Mouse (Mus musculus) myocyte (in vitro differentiated cells): ENCODE measurements at regions not wholly inside any gene's neighbourhood (a gene's known extent, or its start where the extent isn't known, plus 50 kb on each side); places are given as distances from the start of the nearest gene placed in this dataset.

Source experiments
- MAX ChIP-seq: IDR thresholded peaks from one replicate; pipeline ENCODE4 v1.6.1; 2011; ENCODE audit warnings: low read depth, mild to moderate bottlenecking, control low read depth
- MYOD1 ChIP-seq, 3 experiments: IDR thresholded peaks; one replicate each; pipeline ENCODE4 v1.6.1; 2011; ENCODE audit warnings: control low read depth in 2 of 3, low read depth in 2 of 3, mild to moderate bottlenecking in 2 of 3, moderate library complexity in 1 of 3; ENCODE audit not compliant: insufficient read length in 2 of 3, control insufficient read depth in 1 of 3
- MYOG ChIP-seq, 3 experiments: IDR thresholded peaks; one replicate each; pipeline ENCODE4 v1.6.1; 2011; ENCODE audit warnings: control low read depth in 2 of 3, low read depth in 2 of 3, mild to moderate bottlenecking in 2 of 3; ENCODE audit not compliant: insufficient read length in 2 of 3, control insufficient read depth in 1 of 3, insufficient read depth in 1 of 3
- POLR2A ChIP-seq: IDR thresholded peaks from one replicate; pipeline ENCODE4 v1.6.1; 2011; ENCODE audit warnings: low read depth, mild to moderate bottlenecking, control low read depth, moderate library complexity; ENCODE audit not compliant: insufficient read length
- POLR2AphosphoS2 ChIP-seq: IDR thresholded peaks from one replicate; pipeline ENCODE4 v1.6.1; 2011; ENCODE audit warnings: low read depth, control low read depth; ENCODE audit not compliant: insufficient read length
- SRF ChIP-seq: IDR thresholded peaks from one replicate; pipeline ENCODE4 v1.6.1; 2011; ENCODE audit warnings: low read depth; ENCODE audit not compliant: control insufficient read depth, insufficient read length
- USF1 ChIP-seq: IDR thresholded peaks from one replicate; pipeline ENCODE4 v1.6.1; 2011; ENCODE audit warnings: low read depth, mild to moderate bottlenecking, control low read depth, moderate library complexity

GRCm38 (mm10) chr3:41321808-41322207 lies 233.7 kb upstream of the Jade1 start:
- TF ChIP-seq POLR2AphosphoS2 (no peak), MYOG (IDR thresholded peaks at IDR 0.05; ENCODE audit: control insufficient read depth in 1 of 3, insufficient read depth in 1 of 3, insufficient read length in 2 of 3, low read depth in 2 of 3) (no peak), MAX (no peak), SRF (no peak), USF1 (no peak), POLR2A (no peak), MYOD1 (IDR thresholded peaks at IDR 0.05; ENCODE audit: control insufficient read depth in 1 of 3, insufficient read length in 2 of 3, low read depth in 2 of 3) (no peak)
